Mouse (Mus musculus): ENCODE measurements around the gene H2-Q1. TPM values are rescaled to one million over a fixed set of nuclear protein-coding genes. Genes with fewer than 3 reads are reported as not detected.
"Not testable (repeated sequence)": the region's sequence is repeated elsewhere in the genome, so short reads cannot be mapped to it uniquely, and the experiment has no call there.

The H2-Q1 gene
- polyA plus RNA-seq, 1 experiment from 2014 or later: not detected

GRCm38 (mm10) chr17:35303271-35303670 is 16.9 kb upstream of the H2-Q1 start:
- no peak for ATAC-seq (ENCODE audit: low FRiP score, low TSS enrichment)
- 79% methylated on average over 2 of the region's 2 CpGs for WGBS
- Histone ChIP-seq H3K27me3 (ENCODE audit: control insufficient read depth, insufficient read depth, low read length) (no peaks in the 10 kb centered on the region), H3K9me3 (ENCODE audit: control insufficient read depth, low read length) (no peaks in the 10 kb centered on the region), H3K36me3 (ENCODE audit: control insufficient read depth, insufficient read depth, low read length) (no peaks in the 10 kb centered on the region), H3K9ac (ENCODE audit: low read length) (no peak overlapping the region), H3K4me3 (ENCODE audit: low read depth, low read length) (no peak overlapping the region), H3K27ac (replicated peaks) (no peak overlapping the region), H3K4me1 (replicated peaks; ENCODE audit: control insufficient read depth, insufficient read depth) (no peaks in the 10 kb centered on the region), H3K4me2 (replicated peaks; ENCODE audit: low read depth) (no peak overlapping the region)
- no peak for DNase-seq (ENCODE audit: low spot score)
- TF ChIP-seq CTCF (IDR thresholded peaks at IDR 0.05; ENCODE audit: low read depth) (no peak), EP300 (optimal IDR thresholded peaks at IDR 0.05) (no peak)

- ATAC-seq (ENCODE audit: low FRiP score, low TSS enrichment) (peak; percentile 71), DNase-seq (ENCODE audit: low spot score) (peak; percentile 35)
- no peaks in the 10 kb centered on the region for H3K4me1 ChIP-seq (replicated peaks; ENCODE audit: control insufficient read depth, insufficient read depth)
- H3K27ac ChIP-seq (replicated peaks): 0 out of 2 replicates have a peak overlapping the region, but pooled peaks have one; percentile 2
- no peaks in the 10 kb centered on the region for H3K27me3 ChIP-seq (ENCODE audit: control insufficient read depth, insufficient read depth, low read length)
- no peak overlapping the region for H3K4me3 ChIP-seq (ENCODE audit: low read depth, low read length)
- H3K36me3 ChIP-seq (ENCODE audit: control insufficient read depth, insufficient read depth, low read length): no peaks in the 10 kb centered on the region
- H3K9ac ChIP-seq (ENCODE audit: low read length): no peak overlapping the region
- no peak overlapping the region for H3K4me2 ChIP-seq (replicated peaks; ENCODE audit: low read depth)
- no peaks in the 10 kb centered on the region for H3K9me3 ChIP-seq (ENCODE audit: control insufficient read depth, low read length)
- WGBS: 83% methylated on average over 10 of the region's 10 CpGs
- TF ChIP-seq EP300 (optimal IDR thresholded peaks at IDR 0.05) (no peak), CTCF (IDR thresholded peaks at IDR 0.05; ENCODE audit: low read depth) (no peak)
These were observed 16.4 kb upstream of the H2-Q1 start for GRCm38 (mm10) chr17:35303756-35304350.

GRCm38 (mm10) chr17:35304478-35304877 is 15.7 kb upstream of the H2-Q1 start:
- WGBS: 51% methylated on average over 6 of the region's 6 CpGs
- no peak overlapping the region for H3K4me3 ChIP-seq (ENCODE audit: low read depth, low read length)
- ATAC-seq (ENCODE audit: low FRiP score, low TSS enrichment) (peak; percentile 75), DNase-seq (ENCODE audit: low spot score) (peak; percentile 84)
- no peaks in the 10 kb centered on the region for H3K27me3 ChIP-seq (ENCODE audit: control insufficient read depth, insufficient read depth, low read length)
- TF ChIP-seq EP300 (optimal IDR thresholded peaks at IDR 0.05) (no peak), CTCF (IDR thresholded peaks at IDR 0.05; ENCODE audit: low read depth) (no peak)
- H3K9me3 ChIP-seq (ENCODE audit: control insufficient read depth, low read length): no peaks in the 10 kb centered on the region
- H3K36me3 ChIP-seq (ENCODE audit: control insufficient read depth, insufficient read depth, low read length): no peaks in the 10 kb centered on the region
- 0 out of 2 replicates have a peak overlapping the region, but pooled peaks have one; percentile 2 for H3K27ac ChIP-seq (replicated peaks)
- H3K4me2 ChIP-seq (replicated peaks; ENCODE audit: low read depth): no peak overlapping the region
- no peak overlapping the region for H3K9ac ChIP-seq (ENCODE audit: low read length)
- H3K4me1 ChIP-seq (replicated peaks; ENCODE audit: control insufficient read depth, insufficient read depth): no peaks in the 10 kb centered on the region

- not testable (repeated sequence) for H3K27ac ChIP-seq (replicated peaks); DNase-seq (ENCODE audit: low spot score); H3K9me3 ChIP-seq (ENCODE audit: control insufficient read depth, low read length); H3K4me1 ChIP-seq (replicated peaks; ENCODE audit: control insufficient read depth, insufficient read depth); H3K27me3 ChIP-seq (ENCODE audit: control insufficient read depth, insufficient read depth, low read length); H3K4me3 ChIP-seq (ENCODE audit: low read depth, low read length); H3K9ac ChIP-seq (ENCODE audit: low read length); H3K4me2 ChIP-seq (replicated peaks; ENCODE audit: low read depth); H3K36me3 ChIP-seq (ENCODE audit: control insufficient read depth, insufficient read depth, low read length)
- ATAC-seq (ENCODE audit: low FRiP score, low TSS enrichment): peak; percentile 5; the same call in 1 of the 2 replicates
- 65% methylated on average over 7 of the region's 8 CpGs for WGBS
These were observed 15.3 kb upstream of the H2-Q1 start for GRCm38 (mm10) chr17:35304921-35305320.

- Histone ChIP-seq H3K9me3 (ENCODE audit: control insufficient read depth, low read length) (no peaks in the 10 kb centered on the region), H3K9ac (ENCODE audit: low read length) (no peak overlapping the region), H3K27me3 (ENCODE audit: control insufficient read depth, insufficient read depth, low read length) (no peaks in the 10 kb centered on the region), H3K27ac (replicated peaks) (no peak overlapping the region), H3K36me3 (ENCODE audit: control insufficient read depth, insufficient read depth, low read length) (no peaks in the 10 kb centered on the region), H3K4me3 (ENCODE audit: low read depth, low read length) (no peak overlapping the region), H3K4me2 (replicated peaks; ENCODE audit: low read depth) (no peak overlapping the region), H3K4me1 (replicated peaks; ENCODE audit: control insufficient read depth, insufficient read depth) (no peaks in the 10 kb centered on the region)
- ATAC-seq (ENCODE audit: low FRiP score, low TSS enrichment) (no peak), DNase-seq (ENCODE audit: low spot score) (no peak)
- TF ChIP-seq CTCF (IDR thresholded peaks at IDR 0.05; ENCODE audit: low read depth) (no peak), EP300 (optimal IDR thresholded peaks at IDR 0.05) (no peak)
These were observed 1.5 kb upstream of the H2-Q1 start for GRCm38 (mm10) chr17:35318671-35319070.

GRCm38 (mm10) chr17:35325124-35325523 is 4.9 kb downstream of the H2-Q1 start:
- not testable (repeated sequence) for H3K27me3 ChIP-seq (ENCODE audit: control insufficient read depth, insufficient read depth, low read length); H3K9me3 ChIP-seq (ENCODE audit: control insufficient read depth, low read length); H3K9ac ChIP-seq (ENCODE audit: low read length); ATAC-seq (ENCODE audit: low FRiP score, low TSS enrichment); H3K4me2 ChIP-seq (replicated peaks; ENCODE audit: low read depth); H3K4me3 ChIP-seq (ENCODE audit: low read depth, low read length); H3K27ac ChIP-seq (replicated peaks); DNase-seq (ENCODE audit: low spot score); H3K36me3 ChIP-seq (ENCODE audit: control insufficient read depth, insufficient read depth, low read length); H3K4me1 ChIP-seq (replicated peaks; ENCODE audit: control insufficient read depth, insufficient read depth)
- 54% methylated on average over 1 of the region's 1 CpGs for WGBS
- TF ChIP-seq CTCF (IDR thresholded peaks at IDR 0.05; ENCODE audit: low read depth): peak; percentile 58

- H3K4me2 ChIP-seq (replicated peaks; ENCODE audit: low read depth); H3K4me1 ChIP-seq (replicated peaks; ENCODE audit: control insufficient read depth, insufficient read depth); H3K9me3 ChIP-seq (ENCODE audit: control insufficient read depth, low read length); H3K9ac ChIP-seq (ENCODE audit: low read length); H3K27ac ChIP-seq (replicated peaks); DNase-seq (ENCODE audit: low spot score); H3K36me3 ChIP-seq (ENCODE audit: control insufficient read depth, insufficient read depth, low read length); H3K4me3 ChIP-seq (ENCODE audit: low read depth, low read length); H3K27me3 ChIP-seq (ENCODE audit: control insufficient read depth, insufficient read depth, low read length); ATAC-seq (ENCODE audit: low FRiP score, low TSS enrichment): not testable (repeated sequence)
These were observed 5.8 kb downstream of the H2-Q1 start for GRCm38 (mm10) chr17:35326000-35326399.

Measured in stomach, postnatal 0 days (tissue).